Mouse (Mus musculus) stomach, postnatal 0 days (tissue): ENCODE results near the gene Rangrf. TPM values are rescaled to one million over a fixed set of nuclear protein-coding genes. Genes with fewer than 3 reads are reported as not detected.

Experiments used
- ATAC-seq: fragments of 200-750 bp; cut with Nextera tagmentation; 2 replicates; pipeline ENCODE4 v1.8.0; 2017; ENCODE audit not compliant: low FRiP score, low TSS enrichment
- DNase-seq: peaks from one replicate; pipeline ENCODE4 v3.0.0-alpha.2; 2016; ENCODE audit warnings: low spot score
- H3K27ac ChIP-seq: fragments of 300-500 bp; sonication (generic); replicated peaks from 2 replicates; pipeline ENCODE4 v1.5.1; 2014; ENCODE audit warnings: mild to moderate bottlenecking, control low read depth
- H3K27me3 ChIP-seq: fragments of 300-500 bp; sonication (generic); 2 replicates; pipeline ENCODE4 v1.6.1; 2014; ENCODE audit warnings: low read length; ENCODE audit not compliant: control insufficient read depth, insufficient read depth
- H3K36me3 ChIP-seq: fragments of 300-500 bp; sonication (generic); 2 replicates; pipeline ENCODE4 v1.6.1; 2014; ENCODE audit warnings: low read length, mixed read lengths; ENCODE audit not compliant: control insufficient read depth, insufficient read depth
- H3K4me1 ChIP-seq: fragments of 300-500 bp; sonication (generic); replicated peaks from 2 replicates; pipeline ENCODE4 v1.6.1; 2014; ENCODE audit warnings: antibody characterized with exemption; ENCODE audit not compliant: control insufficient read depth, insufficient read depth
- H3K4me2 ChIP-seq: fragments of 300-500 bp; sonication (generic); replicated peaks from 2 replicates; pipeline ENCODE4 v1.6.1; 2014; ENCODE audit warnings: low read depth, mild to moderate bottlenecking, control low read depth, moderate library complexity
- H3K4me3 ChIP-seq: fragments of 300-500 bp; sonication (generic); 2 replicates; pipeline ENCODE4 v1.5.1; 2014; ENCODE audit warnings: low read depth, low read length, control low read depth
- H3K9ac ChIP-seq: fragments of 300-500 bp; sonication (generic); 2 replicates; pipeline ENCODE4 v1.6.1; 2014; ENCODE audit warnings: mild to moderate bottlenecking, low read length, control low read depth, mixed read lengths
- H3K9me3 ChIP-seq: fragments of 300-500 bp; sonication (generic); 2 replicates; pipeline ENCODE4 v1.6.1; 2016; ENCODE audit warnings: low read length; ENCODE audit not compliant: control insufficient read depth
- CTCF ChIP-seq: IDR thresholded peaks from 2 replicates; pipeline ENCODE4 v1.5.1; 2016; ENCODE audit warnings: antibody characterized with exemption, low read depth, mild to moderate bottlenecking, moderate library complexity
- EP300 ChIP-seq: optimal IDR thresholded peaks from 2 replicates; pipeline ENCODE3; 2016; ENCODE audit warnings: antibody characterized with exemption
- WGBS: fragments of 180-500 bp; shearing (Covaris S2); extraction: QIAGEN DNeasy Blood & Tissue Kit; methylation state at CpG from one replicate; pipeline ENCODE4 v1.1.7; 2014; 5-methylcytosine and 5-hydroxymethylcytosine counted together
- microRNA-seq: library from miRNA; unstranded; fragments of <30 nt; microRNA quantifications from one replicate; pipeline ENCODE4, GENCODE M21; 2016
- polyA plus RNA-seq: library from polyadenylated mRNA; unstranded; fragments of >200 nt; fragmentation: Nextera tagmentation; extraction: Ambion mirVana; gene quantifications from 2 replicates; pipeline ENCODE4 v1.2.1, GENCODE M21; 2015

The Rangrf gene
- polyA plus RNA-seq, 1 experiment from 2014 or later = 35.1 TPM

DNA sequence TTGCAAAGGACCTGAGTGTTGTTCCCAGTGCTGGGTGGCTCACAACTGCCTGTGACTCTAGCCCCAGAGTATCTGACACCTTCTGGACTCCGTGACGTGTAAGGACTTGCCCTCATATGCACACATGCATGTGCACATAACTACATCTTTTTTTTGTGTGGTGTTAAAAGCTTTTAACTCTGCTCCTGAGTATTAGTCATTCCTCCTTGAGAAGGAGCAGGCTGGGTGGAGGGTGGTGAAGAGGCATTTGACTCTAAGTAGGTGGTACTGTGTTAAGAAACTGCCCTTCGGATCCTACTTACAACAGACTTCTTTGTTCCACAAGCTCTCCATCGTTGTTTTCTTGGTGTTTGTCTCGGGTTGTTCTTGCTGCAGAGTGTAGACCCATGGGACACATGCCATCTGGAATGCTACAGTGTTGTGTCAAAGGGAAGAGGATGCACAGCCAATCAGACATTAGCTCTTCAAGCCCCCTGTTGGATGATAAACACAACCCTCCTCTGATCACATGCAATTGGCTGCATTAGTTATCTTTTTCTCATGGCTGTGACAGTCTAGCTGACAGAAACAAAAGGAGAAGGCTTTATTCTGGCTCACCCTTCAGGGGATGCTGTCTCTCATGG is 41.0 kb downstream of the Rangrf start:
- Histone ChIP-seq H3K9ac (no peak overlapping the region), H3K4me2 (no peak overlapping the region), H3K27ac (no peak overlapping the region), H3K9me3 (no peaks in the 10 kb centered on the region), H3K4me3 (no peak overlapping the region), H3K27me3 (no peaks in the 10 kb centered on the region), H3K36me3 (no peaks in the 10 kb centered on the region), H3K4me1 (no peaks in the 10 kb centered on the region)
- TF ChIP-seq EP300 = no peak
- TF ChIP-seq CTCF = no peak
- ATAC-seq = no peak
- DNase-seq = no peak
- WGBS = 60% methylated on average over 5 of the region's 5 CpGs

DNA sequence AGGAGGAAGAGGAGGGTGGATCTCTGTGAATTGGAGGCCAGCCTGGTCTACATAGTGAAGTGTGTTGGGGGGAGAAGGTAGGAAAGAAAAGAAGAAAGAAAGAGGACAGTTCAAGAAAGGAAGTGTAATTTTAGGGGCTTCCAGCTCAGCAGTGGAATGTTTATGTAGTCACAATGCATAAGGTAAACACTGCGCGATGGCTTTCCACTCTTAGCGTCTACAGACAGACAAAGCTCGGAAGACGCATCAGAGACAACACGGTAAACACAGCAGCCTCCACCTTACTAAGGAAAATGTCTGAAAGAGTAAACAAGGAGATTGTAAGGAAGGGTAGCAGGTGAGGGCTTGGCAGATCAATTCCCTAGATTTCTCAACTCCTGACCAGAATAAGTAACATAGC is 45.0 kb downstream of the Rangrf start:
- Histone ChIP-seq H3K27me3 (no peaks in the 10 kb centered on the region), H3K4me2 (no peak overlapping the region)
- no peak for DNase-seq

DNA sequence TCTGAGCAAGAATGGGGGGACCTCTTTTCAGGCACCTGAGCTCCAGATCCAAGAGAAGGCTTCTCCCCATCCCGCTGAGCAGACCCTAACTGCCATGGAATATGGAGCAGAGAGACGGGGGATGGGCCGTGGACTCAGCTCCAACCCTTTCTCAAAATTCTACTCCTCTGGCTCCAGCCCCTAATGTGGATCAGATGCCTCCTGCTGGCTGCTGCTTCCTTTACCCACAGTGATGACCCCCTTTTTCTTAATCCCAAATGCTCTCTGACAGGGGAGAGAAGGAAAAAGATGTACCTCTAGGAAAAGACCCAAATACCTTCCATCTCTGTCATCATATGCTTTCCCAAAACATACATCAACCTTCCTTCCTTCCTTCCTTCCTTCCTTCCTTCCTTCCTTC is 48.0 kb downstream of the Rangrf start, which contains the start of gene Odf4:
Odf4 (minus strand) TSS at position 101 of the 400 bp plus-strand sequence.
- H3K4me1 ChIP-seq = no peaks in the 10 kb centered on the region
- H3K9ac ChIP-seq = no peak within 1 kb of the TSS
- H3K4me3 ChIP-seq = no peak within 1 kb of the TSS
- no peak within 1 kb of the TSS for H3K27ac ChIP-seq
- 92% methylated on average over 3 of the region's 3 CpGs for WGBS
- H3K36me3 ChIP-seq = no peaks in the 10 kb centered on the region
- no peaks in the 10 kb centered on the region for H3K9me3 ChIP-seq
- no peak for TF ChIP-seq CTCF
- TF ChIP-seq EP300 = no peak
- no peak within 1 kb of the TSS for H3K4me2 ChIP-seq
- ATAC-seq (no peak), DNase-seq (no peak)
- H3K27me3 ChIP-seq = no peaks in the 10 kb centered on the region

More for the DNA sequence above, 45.0 kb downstream of the Rangrf start:
- WGBS = 9% methylated on average over 6 of the region's 6 CpGs
- TF ChIP-seq EP300 (no peak), CTCF (no peak)
- no peaks in the 10 kb centered on the region for H3K36me3 ChIP-seq
- no peaks in the 10 kb centered on the region for H3K9me3 ChIP-seq
- H3K9ac ChIP-seq = no peak overlapping the region
- no peak overlapping the region for H3K27ac ChIP-seq
- no peak overlapping the region for H3K4me3 ChIP-seq
- ATAC-seq = no peak
- no peaks in the 10 kb centered on the region for H3K4me1 ChIP-seq

DNA sequence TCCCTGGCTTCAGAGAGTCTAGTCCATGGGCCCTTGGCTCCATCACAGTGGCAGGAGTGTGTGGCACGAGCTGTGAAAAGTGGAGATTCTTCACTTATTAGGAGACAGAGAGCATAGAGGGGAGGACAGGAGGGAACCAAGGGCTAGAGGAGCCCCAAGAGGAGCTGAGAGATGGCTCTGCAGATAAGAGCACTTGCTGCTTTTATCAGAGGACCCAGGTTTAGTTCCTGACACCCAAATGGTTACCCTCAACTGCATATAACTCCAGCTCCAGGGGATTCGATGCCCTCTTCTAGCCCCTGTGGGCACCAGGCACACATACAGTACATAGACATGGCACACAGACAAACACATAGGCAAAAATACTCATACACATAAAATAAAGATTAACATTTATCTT is 50.2 kb downstream of the Rangrf start:
- Histone ChIP-seq H3K4me3 (no peak overlapping the region), H3K4me2 (no peak overlapping the region), H3K27ac (no peak overlapping the region), H3K9ac (no peak overlapping the region), H3K4me1 (no peaks in the 10 kb centered on the region), H3K27me3 (no peaks in the 10 kb centered on the region), H3K36me3 (no peaks in the 10 kb centered on the region), H3K9me3 (no peaks in the 10 kb centered on the region)
- DNase-seq = no peak
- no peak for ATAC-seq
- WGBS = 85% methylated on average over 2 of the region's 2 CpGs
- TF ChIP-seq CTCF (no peak), EP300 (no peak)

DNA sequence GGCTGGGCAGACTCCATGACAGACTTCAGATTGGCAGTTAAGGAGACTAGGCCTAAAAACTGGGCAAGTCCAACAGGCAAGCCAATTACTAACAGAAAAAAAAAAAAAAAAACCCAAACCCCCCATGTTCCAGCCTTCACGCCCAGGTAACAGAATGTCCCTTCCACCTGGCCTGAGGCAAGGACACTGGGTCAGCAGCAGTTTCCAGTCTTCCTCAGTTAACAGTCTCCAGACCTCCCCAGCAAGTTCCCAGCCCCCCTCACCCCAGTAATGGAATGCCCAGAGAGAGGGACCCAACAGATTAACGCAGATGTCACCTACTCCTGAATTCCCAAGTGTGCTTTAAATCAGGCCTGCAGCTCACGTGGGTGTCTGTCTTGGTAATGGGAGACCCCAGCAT is 51.8 kb downstream of the Rangrf start:
- Histone ChIP-seq H3K4me1 (no peaks in the 10 kb centered on the region), H3K27me3 (no peaks in the 10 kb centered on the region), H3K4me3 (no peak overlapping the region), H3K9me3 (no peaks in the 10 kb centered on the region), H3K27ac (no peak overlapping the region), H3K9ac (no peak overlapping the region), H3K4me2 (no peak overlapping the region), H3K36me3 (no peaks in the 10 kb centered on the region)
- DNase-seq (no peak), ATAC-seq (no peak)
- WGBS = 69% methylated on average over 3 of the region's 3 CpGs
- TF ChIP-seq EP300 = no peak
- no peak for TF ChIP-seq CTCF

Small RNA genes within 50 kb of the gene (microRNA-seq; reads per million reads assigned to microRNA genes)
- gene Mir3062 = 1.3 reads per million

Other genes starting within 250 kb of the Rangrf start
- 86.4 and 92.6 TPM in 2 replicates for gene Ndel1, start 103.3 kb downstream of the Rangrf start, polyA plus RNA-seq
- 5.4 and 5.8 TPM in 2 replicates for gene Rnf222, start 86.6 kb downstream of the Rangrf start, polyA plus RNA-seq
- gene Rpl26, start 73.6 kb downstream of the Rangrf start, polyA plus RNA-seq = 856 and 899 TPM in 2 replicates
- 0.22 TPM in 1 of 2 replicates, not detected in the other for gene Odf4, start 48.1 kb downstream of the Rangrf start, polyA plus RNA-seq
- gene Arhgef15, start 17.7 kb downstream of the Rangrf start, polyA plus RNA-seq = 2.8 and 3.0 TPM in 2 replicates
- 4.9 and 5.8 TPM in 2 replicates for gene Slc25a35, start 7.1 kb downstream of the Rangrf start, polyA plus RNA-seq
- gene Pfas, start 33.3 kb upstream of the Rangrf start, polyA plus RNA-seq = 7.4 and 8.0 TPM in 2 replicates
- 11.1 and 11.5 TPM in 2 replicates for gene Ctc1, start 40.7 kb upstream of the Rangrf start, polyA plus RNA-seq
- gene Aurkb, start 70.5 kb upstream of the Rangrf start, polyA plus RNA-seq = 24.7 and 34.0 TPM in 2 replicates
- 14.6 and 16.7 TPM in 2 replicates for gene Borcs6, start 84.5 kb upstream of the Rangrf start, polyA plus RNA-seq
- 28.4 and 30.8 TPM in 2 replicates for gene Tmem107, start 95.6 kb upstream of the Rangrf start, polyA plus RNA-seq
- 43.0 and 53.7 TPM in 2 replicates for gene Vamp2, start 113.3 kb upstream of the Rangrf start, polyA plus RNA-seq
- gene Per1, start 120.0 kb upstream of the Rangrf start, polyA plus RNA-seq = 7.7 and 13.1 TPM in 2 replicates
- gene Hes7, start 145.2 kb upstream of the Rangrf start, polyA plus RNA-seq = 0.29 and 0.41 TPM in 2 replicates
- 0.24 and 0.41 TPM in 2 replicates for gene 9130213A22Rik, start 147.4 kb upstream of the Rangrf start, polyA plus RNA-seq
- 20.2 and 22.5 TPM in 2 replicates for gene Aloxe3, start 150.7 kb upstream of the Rangrf start, polyA plus RNA-seq
- 80.5 and 91.8 TPM in 2 replicates for gene Alox12b, start 181.8 kb upstream of the Rangrf start, polyA plus RNA-seq
- gene Alox8, start 222.7 kb upstream of the Rangrf start, polyA plus RNA-seq = 1.2 and 1.3 TPM in 2 replicates